Mouse (Mus musculus): ENCODE measurements around the gene Heatr6. TPM values are rescaled to one million over a fixed set of nuclear protein-coding genes. Genes with fewer than 3 reads are reported as not detected.

The Heatr6 gene
- total RNA-seq (2017): 39.9 and 41.6 TPM in 2 replicates

DNA sequence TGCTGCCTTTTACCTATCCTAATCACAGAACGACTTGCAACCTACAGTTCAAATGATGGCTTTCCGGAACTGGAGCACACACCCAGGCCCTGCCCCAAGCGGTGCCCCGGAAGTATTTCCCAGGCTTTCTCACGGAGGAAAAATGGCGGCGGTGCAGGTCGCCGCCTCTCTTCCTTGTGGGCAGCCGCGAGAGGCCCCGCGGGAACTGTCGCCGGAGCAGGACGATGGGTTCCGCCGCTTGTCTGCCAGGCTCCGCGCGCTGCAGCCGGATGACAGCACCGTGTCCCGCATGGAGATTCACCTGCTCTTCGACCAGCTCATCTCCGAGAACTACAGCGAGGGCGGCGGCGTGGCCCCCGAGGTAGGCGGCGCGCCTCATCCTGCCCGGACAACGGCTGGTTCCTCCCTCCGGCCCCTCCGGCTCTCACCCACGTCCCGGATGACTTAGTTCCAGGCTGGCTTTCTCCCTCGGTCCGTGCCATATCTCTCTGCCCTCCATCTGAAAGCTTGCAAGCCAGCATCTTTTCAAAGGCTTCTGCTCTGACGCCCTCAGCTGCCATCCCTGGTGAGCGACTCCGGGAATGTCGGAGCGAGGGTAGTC, at the start of gene Heatr6:
Gene Heatr6 (plus strand): TSS at position 116 of the 601 bp plus-strand sequence.
- peak; percentile 91 for ATAC-seq (ENCODE audit: extremely low read depth, insufficient number of reproducible peaks, low FRiP score, poor library complexity, severe bottlenecking)

DNA sequence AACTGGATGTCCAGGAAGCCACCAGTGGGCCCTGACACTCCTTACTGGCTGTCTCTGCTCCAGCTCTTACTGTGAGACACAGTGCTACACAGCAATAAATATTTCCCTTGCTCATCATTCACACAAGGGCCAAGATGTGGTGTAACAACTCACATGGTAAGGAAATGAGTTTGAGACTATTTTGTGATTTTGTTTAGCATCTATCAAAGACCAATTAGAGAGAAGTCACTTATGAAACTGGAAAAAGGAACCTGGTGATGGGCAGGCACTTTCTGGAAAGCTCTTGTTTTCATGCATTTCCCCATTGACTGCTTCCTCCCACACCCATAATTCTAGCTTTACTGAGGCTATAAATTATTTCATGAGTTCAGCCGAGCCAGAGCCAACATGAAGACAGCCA, 49.8 kb upstream of the Heatr6 start, which contains the start of gene Wfdc17:
Gene Wfdc17 (plus strand): TSS at position 287 of the 400 bp plus-strand sequence.
- 0 out of 2 replicates have a peak, but pooled peaks have one; percentile 37 for ATAC-seq (ENCODE audit: extremely low read depth, insufficient number of reproducible peaks, low FRiP score, poor library complexity, severe bottlenecking)

DNA sequence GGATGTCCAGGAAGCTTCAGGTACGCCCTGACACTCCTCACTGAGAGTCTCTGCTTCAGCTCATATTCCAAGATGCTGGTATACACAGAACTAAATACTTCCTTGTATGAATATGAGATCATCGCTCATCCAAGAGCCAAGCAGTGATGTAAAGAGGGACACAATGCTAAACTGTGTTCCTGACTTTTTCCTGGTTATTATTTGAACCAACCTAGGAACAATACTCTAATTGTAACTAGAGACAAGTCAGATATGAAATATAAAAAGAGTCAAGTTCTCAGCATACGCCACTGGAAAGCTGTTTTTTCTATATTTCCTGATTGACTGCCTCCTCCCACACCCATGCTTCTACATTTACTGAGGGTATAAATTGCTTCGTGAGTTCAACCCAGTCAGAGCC, 44.8 kb upstream of the Heatr6 start, which contains the start of gene Wfdc18:
Gene Wfdc18 (plus strand): TSS at position 301 of the 400 bp plus-strand sequence.
- no peak for ATAC-seq (ENCODE audit: extremely low read depth, insufficient number of reproducible peaks, low FRiP score, poor library complexity, severe bottlenecking)

DNA sequence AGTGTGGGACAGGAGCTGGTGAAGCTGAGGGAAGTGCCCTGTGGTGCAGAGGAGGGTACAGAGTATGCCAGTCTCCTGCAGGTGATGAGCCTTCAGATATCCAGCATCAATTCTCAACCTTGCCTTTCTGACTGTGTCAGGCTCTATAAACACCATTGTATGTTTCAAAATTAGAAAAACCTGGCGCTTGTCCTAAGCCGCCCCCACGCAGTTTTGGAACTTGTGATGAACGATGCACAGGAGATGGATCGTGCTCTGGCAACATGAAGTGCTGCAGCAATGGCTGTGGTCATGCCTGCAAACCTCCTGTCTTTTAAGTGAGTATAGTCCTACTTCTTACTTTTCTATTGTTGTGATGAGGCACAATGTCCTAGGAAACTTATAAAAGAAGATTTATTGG, 43.8 kb upstream of the Heatr6 start:
- no peak for ATAC-seq (ENCODE audit: extremely low read depth, insufficient number of reproducible peaks, low FRiP score, poor library complexity, severe bottlenecking)

DNA sequence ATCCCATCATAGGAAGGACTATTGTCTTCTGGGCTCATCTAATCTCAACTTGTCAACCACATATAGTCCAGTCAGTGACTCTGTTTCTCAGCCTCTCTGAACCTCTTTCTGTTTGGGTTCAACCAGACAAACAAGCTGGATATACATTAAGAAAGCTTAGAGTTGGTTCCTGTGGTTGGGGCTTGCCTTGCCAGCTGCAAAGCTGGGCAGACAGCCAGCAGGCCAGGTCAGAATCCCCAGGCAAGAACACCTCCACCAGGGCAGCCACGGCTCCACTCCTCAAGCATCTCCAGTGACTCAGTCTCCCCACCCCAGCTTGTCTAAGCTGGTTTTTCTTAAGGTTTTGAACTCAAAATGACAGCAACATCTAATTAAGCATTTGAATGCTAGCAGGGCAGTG, 40.8 kb upstream of the Heatr6 start:
- ATAC-seq (ENCODE audit: extremely low read depth, insufficient number of reproducible peaks, low FRiP score, poor library complexity, severe bottlenecking): no peak

DNA sequence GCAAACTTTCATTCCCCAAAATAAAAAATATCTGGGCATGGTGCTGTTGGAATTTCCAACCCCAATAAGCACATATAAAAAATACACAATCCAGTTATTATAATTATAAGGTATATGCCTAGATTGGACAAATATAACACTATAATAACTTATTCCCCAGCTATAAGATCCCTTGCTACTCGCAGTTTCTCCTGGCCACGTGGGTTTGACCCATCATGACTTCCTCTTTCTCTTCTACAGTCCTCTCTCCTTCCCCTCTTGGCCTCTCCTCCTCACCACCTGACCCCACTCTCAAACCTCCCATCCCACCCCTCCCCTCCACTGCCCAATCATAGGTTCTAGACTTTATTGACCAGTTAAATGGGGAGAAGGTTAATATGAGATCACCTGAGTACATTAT, 39.6 kb upstream of the Heatr6 start:
- ATAC-seq (ENCODE audit: extremely low read depth, insufficient number of reproducible peaks, low FRiP score, poor library complexity, severe bottlenecking): 0 out of 2 replicates have a peak, but pooled peaks have one; percentile 39

DNA sequence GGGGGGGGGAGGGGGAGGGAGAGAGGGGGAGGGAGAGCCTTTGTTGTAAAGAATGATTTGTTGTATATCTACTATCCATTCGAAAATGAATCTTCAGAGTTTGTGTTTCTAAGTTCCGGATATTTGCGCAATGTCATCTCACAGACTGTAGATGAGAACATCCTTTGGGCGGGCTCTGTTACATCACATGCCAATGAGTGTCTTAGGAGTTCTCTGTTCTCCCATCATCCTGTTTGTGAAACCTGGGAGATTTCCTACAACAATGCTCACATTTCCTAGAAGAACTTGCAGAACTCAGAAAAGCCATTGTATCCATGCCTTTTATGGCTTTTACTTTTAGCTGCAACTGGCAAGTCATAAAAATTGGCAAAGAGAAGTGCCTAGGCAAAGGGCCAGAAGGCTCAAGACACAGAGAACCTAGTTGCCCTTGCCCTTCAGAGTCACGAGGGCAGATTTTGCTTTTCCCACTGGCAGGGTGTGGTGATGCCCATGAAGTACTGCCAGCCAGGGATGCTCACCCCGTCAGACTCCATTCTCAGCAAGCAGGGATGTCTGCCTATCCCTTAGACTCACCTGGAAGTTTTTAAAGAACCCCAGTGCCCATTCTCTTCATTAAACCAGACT, 36.3 kb upstream of the Heatr6 start:
- no peak for ATAC-seq (ENCODE audit: extremely low read depth, insufficient number of reproducible peaks, low FRiP score, poor library complexity, severe bottlenecking)

DNA sequence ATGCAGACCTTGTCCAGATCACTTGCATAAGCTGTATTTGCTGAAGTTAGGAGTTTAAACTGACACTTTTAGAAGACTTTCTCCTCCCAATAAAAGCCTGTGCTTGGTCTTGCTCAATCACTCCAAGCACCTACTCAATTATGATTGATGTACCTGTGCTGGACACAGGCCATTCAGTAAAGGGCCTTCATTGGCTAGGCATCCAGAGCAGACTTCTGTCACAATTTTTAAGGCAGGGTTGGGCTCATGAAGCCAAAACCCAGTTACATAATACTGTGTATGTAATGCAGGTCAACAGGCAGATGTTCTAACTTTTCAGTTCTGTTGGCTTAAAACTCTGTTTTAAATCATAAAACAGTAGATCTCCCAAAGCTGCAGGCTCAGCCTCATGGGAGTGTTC, 32.7 kb upstream of the Heatr6 start:
- ATAC-seq (ENCODE audit: extremely low read depth, insufficient number of reproducible peaks, low FRiP score, poor library complexity, severe bottlenecking): no peak

DNA sequence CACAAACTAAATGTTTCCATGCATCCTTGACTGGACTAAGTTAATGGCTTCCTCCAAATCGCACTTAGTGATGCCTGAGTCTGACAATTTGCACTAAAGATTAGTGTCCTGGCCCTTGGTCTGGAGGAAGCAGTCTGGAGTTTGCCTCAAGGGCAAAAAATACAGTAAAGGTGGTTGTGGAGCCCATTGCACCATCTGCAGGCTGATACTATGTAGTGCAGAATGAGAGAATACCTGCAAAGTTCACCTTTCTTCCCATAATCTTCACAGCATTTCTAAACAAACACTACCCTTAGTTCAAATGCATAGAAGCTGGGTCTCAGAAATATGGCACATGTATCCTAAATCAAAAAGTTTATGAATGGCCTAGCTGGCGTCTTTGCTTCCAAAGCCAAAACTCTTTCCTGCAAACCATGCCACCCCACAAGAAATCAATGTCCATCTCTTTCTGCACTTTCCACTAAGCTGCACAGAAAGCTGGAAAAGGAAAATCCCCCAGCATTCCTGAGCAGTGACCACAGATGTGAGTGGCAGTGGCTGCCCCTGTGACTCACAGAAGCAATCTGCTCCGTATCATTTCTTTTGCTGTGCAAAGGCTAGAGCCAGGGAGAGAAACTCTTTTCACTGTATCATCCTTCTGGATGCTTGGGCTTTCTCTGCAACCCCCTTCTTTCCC, 24.6 kb upstream of the Heatr6 start:
- peak; percentile 88 for ATAC-seq (ENCODE audit: extremely low read depth, insufficient number of reproducible peaks, low FRiP score, poor library complexity, severe bottlenecking)

DNA sequence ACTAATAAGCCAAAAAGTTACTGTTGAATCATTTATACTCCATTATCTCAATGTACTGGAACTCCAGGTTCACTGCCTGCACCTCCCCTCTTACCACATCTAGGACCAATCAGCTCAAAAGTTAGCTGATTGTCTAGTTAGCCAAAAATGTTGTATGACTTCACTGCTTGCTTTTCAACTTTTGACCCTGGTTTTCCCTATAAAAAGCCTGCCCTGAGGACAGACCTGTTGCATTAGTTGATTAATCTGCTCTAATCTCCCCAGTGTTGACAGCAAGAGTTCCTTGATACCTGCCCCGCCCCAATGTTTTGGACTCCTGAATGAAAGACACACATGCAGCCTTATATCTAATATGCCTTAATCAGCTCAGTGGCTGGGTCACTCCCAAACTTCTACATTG, 22.4 kb upstream of the Heatr6 start:
- no peak for ATAC-seq (ENCODE audit: extremely low read depth, insufficient number of reproducible peaks, low FRiP score, poor library complexity, severe bottlenecking)

DNA sequence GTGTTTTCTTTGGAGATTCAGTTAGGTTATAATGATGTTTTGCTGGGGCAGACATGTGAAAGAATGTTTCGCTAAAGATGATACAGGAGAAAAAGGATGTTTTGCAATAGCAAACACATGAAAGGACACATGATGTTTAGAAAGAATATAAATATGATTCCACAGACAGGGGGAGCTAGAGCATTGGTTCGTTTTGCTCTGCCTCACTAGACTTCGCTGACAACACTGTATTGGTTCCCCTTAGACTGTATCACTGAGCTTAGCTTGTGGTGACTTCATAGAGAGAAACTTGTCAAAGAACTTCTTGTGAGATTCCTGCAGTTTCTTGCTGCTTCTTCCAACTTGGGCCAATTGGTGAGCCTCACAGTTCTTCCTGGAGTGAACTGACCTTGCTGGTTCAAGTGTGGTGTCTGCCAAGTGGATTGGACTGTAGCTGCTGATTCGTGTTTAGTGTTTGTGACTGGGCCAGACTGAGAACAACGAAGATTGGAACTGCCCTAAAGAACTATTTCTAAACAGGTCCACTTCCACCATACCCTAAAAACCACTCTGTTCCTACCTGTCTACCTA, 20.3 kb upstream of the Heatr6 start:
- ATAC-seq (ENCODE audit: extremely low read depth, insufficient number of reproducible peaks, low FRiP score, poor library complexity, severe bottlenecking): peak; percentile 65; the same call in 1 of the 2 replicates

DNA sequence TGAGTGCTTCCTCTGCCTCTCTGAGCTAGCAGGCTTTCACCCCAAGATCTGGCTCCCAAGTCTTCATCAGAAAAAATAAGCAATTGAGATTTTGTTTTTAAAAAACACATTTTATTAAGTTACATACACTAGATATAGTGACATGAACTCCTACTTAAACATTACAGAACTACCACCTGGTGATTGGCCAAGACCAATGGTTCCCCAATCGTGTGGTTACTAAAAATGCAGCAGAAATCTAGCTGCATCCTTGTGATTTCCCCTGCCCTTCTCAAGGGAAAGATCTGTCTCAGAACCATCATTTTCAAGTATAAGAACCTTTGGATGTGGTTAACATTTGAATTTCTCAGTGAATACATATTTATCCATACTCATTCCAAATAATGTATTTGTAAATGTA, 19.3 kb upstream of the Heatr6 start:
- no peak for ATAC-seq (ENCODE audit: extremely low read depth, insufficient number of reproducible peaks, low FRiP score, poor library complexity, severe bottlenecking)

DNA sequence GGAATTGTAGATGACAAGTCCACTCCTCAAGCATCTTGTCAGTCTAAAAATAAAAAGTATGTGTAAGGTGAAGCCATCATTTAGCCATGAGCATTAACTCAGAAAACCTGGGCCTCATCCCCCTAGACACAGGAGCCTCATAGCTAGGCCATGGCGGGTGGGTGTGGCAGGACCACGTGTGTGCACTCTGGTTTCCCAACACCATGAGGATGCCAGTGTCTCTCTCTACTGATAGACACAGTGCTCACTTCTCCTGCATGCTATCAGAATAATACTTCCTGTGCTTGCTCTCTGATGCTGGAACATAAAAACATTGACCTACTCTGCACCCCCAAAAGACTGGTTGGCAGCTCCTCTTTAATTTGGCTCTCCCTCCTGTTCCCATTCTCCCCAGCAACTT, 17.6 kb upstream of the Heatr6 start:
- no peak for ATAC-seq (ENCODE audit: extremely low read depth, insufficient number of reproducible peaks, low FRiP score, poor library complexity, severe bottlenecking)

DNA sequence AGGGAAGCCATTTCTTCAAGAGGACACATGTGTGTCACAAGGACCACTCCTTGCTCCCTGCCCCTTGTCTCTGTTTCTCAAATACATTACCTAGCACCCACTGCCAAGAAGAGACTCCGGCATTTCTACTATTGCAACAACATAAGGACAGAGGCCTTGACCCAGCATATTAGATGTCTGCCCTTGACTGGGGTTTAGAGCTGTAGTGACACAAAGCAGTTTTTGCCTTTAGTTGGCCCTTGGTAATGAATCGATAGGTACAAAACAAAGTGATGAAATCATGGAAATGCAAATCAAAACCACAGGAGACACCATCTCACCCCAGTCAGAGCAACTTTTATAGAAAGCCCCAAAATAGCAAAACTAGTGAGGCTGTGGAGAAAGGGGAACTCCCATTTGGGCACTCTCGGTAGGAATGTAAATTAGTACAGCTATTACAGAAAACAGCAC, 16.4 kb upstream of the Heatr6 start:
- peak; percentile 71 for ATAC-seq (ENCODE audit: extremely low read depth, insufficient number of reproducible peaks, low FRiP score, poor library complexity, severe bottlenecking)

DNA sequence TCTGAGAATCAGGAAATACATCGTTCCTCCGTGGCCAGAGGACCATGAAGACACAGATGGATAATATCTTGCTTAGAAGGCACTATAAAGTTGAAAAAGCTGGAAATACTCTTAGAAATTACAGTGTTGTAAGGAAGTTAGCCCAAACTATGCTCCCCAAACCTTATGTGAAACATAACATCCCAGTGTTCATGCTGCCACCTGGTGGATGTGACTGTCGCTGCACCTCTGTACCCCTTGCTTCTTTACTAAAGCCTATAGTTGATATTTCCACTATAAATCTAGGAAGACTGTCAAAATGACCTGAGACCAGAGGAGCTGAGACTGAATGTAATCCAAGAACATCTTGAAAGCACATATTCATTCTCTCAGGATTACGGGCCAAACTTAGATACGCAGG, 14.3 kb upstream of the Heatr6 start:
- peak; percentile 68 for ATAC-seq (ENCODE audit: extremely low read depth, insufficient number of reproducible peaks, low FRiP score, poor library complexity, severe bottlenecking)

DNA sequence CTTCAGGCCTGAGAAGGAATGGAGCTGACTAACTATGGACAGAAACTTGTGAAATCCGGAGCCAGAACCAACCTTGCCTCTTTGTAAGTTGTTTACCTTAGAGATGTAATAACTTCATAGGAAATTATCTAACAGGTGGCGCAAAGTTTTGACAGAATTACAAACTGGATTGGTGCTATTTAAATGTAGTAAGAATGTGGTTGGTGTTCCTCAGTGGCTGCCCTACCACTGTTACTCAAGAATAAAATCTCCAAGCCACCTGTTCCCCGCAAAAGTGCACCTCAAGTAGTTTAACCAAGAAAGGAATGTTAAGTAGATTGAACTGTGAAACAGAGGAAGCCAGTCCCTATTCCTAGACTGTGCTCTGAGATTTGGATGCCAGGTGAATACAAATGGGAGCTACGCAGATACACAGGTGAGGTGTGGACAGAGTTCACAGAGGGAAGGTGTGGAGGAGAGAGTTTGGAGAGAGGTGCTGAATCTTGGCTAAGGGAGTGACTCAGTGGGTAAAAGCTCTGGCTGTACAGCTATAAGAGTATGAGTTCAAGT, 13.0 kb upstream of the Heatr6 start:
- no peak for ATAC-seq (ENCODE audit: extremely low read depth, insufficient number of reproducible peaks, low FRiP score, poor library complexity, severe bottlenecking)

DNA sequence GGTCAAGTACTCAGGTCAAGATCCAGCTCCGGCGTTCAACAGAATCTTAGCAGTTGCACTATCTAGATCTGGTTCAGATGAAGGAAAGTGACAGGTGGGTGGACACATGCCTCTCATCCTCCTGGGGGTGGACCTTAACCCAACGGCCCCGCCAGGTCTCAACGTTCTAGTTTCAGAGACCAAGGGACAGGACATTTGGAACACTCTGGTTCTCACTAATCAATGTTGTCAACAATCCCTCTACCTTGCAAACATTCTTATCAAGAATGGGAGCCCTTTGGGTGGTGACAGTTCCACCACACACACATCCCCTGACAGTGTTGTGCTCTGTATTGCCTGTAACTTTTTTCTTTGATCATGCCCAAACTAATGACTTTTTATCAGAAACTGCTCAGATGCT, 11.7 kb upstream of the Heatr6 start:
- ATAC-seq (ENCODE audit: extremely low read depth, insufficient number of reproducible peaks, low FRiP score, poor library complexity, severe bottlenecking): no peak

DNA sequence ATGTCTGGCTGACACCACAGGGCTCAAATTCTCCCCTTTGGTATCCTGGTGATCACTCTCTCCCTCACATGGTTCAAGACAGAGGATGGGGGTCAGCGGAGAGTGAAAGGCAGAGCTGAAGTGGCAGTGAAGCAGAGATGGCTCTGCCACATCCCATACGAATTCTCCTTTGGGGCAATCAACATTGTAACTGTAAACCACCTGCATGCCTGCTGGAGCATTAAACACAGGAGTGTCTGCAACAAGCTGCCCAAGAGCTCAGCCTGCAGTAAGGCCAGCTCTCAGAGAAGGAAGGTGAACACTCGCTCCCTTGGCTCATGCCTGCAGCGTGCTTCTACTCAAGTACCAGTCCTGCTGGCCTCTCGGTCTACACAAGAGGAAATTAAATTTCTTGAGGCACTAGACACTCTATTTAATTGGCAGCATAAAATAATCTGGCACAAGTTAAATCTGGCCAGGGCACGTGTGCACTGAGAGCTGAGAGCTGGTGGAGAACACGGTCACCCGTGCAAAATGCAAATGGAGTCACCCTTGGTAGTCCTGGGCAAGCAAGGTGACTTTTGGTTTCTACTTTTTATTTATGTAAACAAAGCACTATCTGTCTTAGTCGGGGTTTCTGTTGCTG, 10.7 kb upstream of the Heatr6 start:
- ATAC-seq (ENCODE audit: extremely low read depth, insufficient number of reproducible peaks, low FRiP score, poor library complexity, severe bottlenecking): peak; percentile 14; the same call in 1 of the 2 replicates

DNA sequence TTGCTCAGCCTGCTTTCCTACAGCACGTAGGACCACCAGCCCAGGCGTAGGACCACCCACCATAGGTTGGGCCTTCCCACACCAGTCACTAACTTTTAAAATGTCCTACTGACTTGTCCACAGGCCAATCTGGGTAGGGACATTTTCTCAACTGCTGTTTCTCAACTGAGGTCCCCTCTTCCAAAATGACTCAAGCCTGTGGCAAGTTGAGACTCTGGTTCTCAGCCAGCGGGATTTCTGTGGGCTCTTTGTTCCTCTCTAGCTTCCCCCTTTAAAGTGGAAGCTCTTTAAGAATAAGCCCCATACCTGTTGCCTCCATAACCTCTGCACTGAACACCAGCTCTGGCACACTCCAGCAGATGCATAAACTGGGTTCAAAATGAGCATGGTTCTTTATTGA, 10.0 kb upstream of the Heatr6 start:
- no peak for ATAC-seq (ENCODE audit: extremely low read depth, insufficient number of reproducible peaks, low FRiP score, poor library complexity, severe bottlenecking)
